Mouse (Mus musculus) monocyte, adult 59 days (primary cell): Measurements from ENCODE around the gene Pck2. TPM values are rescaled to one million over a fixed set of nuclear protein-coding genes. Genes with fewer than 3 reads are reported as not detected.

Experiments used
- total RNA-seq, 2 experiments: library from RNA; stranded (reverse); gene quantifications; one replicate each; pipeline ENCODE4 v1.2.4; 2023

Gene Pck2
- total RNA-seq, result 10 to 100 TPM; 25.6 to 25.8 TPM

DNA sequence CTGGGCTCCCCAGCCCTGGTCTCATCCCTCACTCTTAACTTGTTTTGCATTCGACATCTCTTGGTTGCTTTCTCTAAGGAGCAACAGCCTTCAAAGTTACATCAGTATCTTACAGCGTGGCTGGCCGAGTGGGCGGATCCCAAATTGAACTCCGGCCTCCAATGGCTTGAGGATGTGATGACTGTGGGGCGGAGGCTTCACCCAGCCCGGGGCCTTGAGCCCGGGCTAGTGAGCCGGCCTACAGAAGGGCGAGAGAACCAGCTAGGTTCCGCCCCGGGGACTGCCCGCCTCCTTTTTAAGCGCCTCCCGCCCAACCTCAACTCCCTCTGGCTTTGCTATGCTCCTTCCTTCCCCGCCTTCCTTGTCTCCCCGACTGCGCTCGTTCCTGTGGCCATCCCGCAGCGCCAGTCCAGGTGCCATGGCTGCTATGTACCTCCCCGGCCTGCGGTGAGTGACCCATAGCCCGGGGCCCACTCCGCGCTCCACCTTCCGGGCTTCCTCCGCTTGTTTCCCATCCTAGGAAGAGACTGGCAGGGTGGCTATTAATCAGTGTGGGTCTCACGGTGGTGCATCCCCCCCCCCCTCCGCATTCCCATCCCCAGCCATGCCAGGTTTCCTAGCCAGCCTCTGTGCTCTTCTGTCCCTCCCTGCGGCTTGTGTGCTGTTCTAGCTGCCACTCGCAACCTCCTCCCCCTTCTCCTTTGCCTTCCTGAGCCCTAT is at the start of gene Pck2:
Pck2 (plus strand) TSS at position 200 of the 720 bp plus-strand sequence.

DNA sequence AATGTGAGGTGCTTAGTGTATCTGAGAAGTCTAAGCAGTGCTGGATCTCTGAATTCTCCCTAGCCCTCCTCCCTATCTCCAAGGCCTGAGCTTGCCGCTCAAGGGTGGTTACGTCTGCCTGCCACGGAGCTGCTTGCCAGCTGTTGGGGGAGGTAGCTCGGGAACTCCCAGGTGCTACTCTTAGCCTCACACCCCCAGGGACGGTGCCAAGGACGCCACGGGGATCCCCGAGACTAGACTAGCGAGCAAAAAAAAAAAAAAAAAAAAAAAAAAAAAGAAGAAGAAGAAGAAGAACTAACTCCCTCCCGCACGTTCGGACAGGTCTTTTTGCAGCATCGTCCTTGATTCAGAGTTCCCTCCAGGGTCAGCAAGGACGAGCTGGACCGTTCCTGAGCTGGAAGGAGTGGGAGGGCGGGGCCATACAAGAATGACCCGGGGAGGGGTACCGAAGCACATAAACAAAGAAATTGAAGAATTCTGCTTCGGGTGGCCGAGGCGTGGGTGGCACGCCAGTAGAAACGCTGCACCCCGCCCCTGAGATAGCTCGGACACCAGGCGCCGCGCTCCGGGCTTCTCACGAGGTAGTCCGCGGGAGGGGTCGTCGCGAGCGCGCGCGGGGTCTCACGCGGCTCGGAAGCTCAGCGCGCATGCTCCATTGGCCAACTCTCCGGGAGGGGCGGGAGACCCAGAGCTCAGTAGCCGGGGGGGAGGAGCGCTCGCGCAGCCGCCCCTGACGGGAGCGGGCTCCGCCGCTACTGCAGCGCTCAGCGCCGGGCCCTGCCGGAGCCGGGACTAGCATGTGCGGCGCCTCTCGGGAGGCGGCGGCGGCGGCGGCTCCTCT is 49.5 kb upstream of the Pck2 start, which contains the start of gene Carmil3:
Carmil3 (plus strand) TSS at position 291 of the 841 bp plus-strand sequence.

DNA sequence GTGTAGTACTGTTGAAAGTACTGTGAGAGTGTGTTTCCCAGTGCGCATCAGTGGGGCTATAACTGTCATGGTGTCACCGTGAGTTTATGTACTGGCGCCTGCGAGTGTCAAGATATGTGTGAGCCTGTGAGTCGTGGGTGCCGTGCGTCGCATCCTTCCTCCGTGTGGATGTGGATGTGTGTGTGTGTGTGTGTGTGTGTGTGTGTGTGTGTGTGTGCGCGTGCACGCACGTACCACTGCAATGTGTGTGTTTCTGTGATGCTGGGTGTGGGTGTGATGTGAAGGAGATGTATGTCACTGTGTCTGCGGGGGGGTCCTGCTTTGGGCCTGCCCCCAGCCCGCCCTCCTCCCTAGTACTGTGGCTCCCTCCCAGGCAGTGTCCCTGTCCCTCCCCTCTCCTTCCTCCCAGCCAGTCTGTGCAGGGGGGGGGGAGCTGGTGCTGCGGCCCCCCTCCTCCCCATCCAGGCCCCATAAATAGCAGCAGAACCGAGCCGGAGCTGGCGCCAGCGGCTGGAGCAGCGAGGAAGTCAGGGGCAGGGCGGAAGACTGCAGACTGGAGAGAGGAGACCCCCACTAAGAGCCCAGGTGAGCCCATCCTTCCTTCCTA is 29.8 kb upstream of the Pck2 start, which contains the start of gene Cpne6:
Cpne6 (plus strand) TSS at position 321 of the 607 bp plus-strand sequence.

DNA sequence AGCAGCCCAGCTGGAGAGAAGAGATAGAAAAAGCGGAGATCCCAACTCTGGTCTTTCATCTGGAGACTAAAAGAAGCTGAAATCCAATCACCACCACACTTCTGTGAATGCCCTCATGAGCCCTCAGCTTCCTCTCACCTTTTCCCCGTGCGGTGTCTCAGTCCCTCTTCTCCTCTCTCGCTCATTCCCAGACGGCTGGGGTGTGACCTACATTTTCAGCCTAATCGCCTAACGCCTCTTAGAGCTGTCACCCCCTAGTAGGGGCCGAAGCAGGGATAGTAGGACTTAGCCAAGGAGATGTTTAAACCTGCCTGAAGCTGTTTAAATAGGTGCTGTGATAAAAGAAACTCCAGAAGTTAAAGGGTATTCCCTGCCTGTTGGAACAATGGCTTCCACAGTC is 15.3 kb upstream of the Pck2 start, which contains the start of gene Nrl:
Nrl (minus strand) TSS at position 197 of the 400 bp plus-strand sequence.

DNA sequence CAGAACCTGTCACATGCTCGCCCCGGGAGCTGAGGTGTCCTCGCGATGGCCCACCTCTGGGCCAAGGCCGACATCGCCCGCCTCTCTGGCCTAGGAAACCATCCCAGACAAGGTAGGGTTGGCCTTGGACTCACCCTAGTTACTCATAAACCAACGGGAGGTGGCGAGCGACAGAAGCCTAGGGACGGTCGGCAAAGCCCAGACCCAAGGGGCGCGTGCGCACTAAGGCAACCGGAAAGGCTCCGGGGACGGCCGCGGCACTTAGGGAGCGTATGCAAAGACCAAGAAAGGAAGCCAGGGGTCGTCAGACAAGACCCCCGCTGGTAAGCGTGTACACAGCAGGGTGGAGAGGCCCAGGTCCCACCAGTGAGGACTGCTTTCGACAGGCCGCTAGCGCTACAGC is 19.7 kb downstream of the Pck2 start, which contains the start of gene Dcaf11:
Dcaf11 (plus strand) TSS at position 208 of the 403 bp plus-strand sequence.

DNA sequence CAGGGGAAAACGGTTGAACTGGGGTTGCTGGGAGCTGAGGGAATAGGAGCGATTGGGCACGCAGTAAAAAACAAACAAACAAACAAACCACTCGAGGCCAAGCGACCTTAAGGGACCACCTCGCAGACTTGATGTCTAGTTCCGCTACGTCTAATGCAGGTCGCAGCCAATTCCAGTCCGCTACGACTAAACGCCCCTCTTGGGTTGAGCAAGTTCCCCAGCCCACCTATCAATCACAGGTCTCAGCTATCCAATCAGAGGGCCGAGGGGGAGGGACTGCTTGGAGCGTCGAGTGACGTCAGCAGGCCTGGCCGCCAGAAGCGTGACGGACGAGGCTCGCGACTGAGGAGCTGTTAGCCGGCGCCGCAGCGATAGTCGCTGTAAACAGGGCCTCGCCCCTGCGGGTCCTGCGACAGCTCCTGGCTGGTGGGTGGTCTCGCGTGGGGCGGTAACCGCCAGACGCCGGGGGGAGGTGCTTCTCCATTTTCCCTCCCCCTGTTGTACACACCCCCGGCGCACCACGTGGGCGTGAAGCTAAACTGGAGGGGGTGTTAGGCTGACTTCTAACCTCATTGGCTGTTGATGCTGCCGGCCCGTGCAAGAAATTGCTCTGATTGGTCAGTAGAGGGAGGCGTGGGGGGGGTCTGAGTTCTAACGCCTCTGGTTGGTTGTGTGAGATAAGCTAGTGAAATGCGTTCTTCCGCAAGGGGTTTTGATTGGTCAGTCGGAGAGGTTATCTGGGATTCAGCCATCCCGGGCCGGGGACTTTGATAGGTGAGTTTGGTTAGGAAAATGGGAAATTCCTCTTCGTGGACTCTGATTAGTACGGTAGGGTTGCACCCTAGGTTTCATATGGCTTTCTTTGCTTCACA is 20.4 kb downstream of the Pck2 start, which contains the start of gene A730061H03Rik:
A730061H03Rik (minus strand) TSS at position 205 of the 872 bp plus-strand sequence.

DNA sequence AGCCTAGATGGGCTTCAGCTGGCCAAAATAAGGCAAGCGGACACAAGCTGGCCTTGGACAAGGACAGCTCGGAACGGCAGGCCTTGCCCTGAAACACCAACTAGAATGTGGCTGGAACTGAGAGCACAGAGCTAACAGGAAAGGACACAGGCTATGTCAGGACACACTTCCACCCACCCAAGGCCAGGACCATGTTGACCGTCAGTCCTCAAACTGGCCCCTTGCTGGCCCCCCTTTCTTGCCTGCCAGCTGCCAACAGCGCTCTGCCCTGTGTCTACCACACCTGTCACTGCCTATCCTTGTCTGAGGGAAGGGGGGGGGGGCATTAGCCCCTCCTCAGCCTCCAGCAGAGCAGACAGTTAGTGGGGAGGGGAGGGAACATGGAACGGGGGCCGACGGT is 35.2 kb downstream of the Pck2 start, which contains the start of gene Fitm1:
Fitm1 (plus strand) TSS at position 316 of the 400 bp plus-strand sequence.

DNA sequence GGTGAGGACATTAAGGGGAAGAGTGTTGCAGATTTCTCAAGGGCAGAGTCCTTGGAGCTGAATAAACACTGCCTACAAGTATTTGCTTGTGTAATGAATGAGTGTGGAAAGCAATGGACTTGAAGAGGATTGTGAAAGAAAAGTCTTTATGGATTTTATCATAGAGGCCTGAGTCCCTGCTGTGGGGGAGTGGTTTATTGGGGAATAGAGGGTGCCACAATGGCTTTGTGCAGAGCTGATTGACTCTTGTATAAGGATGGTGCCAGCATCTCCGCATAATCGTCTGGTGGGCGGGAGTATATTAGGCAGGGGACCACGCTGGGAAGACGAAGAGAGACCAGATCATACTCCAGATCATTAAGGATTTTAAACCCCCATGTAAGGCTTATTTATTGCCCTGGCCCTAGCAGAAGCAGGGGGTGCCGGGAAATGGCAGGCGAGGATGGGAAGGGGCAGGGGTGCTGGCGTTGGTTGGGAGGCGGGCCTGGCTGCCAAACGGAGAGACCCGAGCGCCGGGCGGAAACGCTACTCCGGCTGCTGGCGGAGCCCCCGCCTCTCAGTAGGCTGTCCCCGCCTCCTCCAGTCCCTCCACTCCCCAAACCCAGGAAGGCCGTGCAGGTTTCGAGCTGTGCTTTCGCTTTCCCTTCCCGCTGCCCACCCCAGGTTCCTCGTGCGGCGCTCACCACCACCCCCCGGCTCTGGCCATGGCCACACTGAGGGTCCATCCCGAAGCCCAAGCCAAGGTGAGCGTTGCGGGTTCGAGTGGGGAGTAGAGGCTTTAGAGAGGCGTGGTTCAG is 38.0 kb downstream of the Pck2 start, which contains the start of gene Psme1:
Psme1 (plus strand) TSS at position 253 of the 797 bp plus-strand sequence.

DNA sequence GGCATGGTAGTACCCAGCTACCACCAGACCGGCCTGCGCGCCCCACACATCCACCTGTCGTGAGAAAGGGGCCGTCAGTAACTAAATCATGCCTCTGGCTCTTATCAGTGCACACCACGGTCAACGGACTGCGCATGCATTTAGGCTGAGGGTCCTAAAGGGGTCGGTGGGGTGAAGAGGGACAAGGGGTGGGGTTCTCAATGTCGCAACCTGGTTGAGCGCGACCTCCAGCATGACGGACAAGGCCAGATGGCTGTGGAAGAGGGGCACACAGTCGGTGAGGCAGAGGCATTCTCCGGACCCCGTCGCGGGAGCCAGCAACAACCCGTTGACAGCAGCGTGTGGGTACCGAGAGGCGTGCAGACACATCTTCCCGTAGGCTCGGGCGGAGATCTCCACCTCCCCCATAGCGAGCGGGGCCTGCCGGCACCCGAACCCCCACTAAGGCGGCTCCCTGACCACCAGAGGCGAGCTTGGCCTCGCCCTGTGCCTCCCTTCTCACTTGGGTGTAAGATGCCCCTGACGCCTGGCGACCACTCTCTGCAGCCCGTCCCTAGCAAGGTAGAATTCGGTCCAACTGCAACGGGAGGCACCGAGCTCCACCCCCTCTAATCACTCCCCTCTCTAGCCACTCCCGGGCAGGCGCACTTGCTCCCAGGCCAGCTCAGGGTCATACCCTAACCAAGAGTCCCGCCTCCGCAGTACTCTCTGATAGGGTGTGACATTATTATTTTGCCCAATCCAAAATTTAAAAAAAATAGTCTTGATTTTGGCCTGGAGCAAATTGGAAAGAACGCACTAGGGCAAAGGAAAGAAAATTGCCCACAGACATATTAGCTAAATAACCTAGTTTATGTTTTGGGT is 44.9 kb downstream of the Pck2 start, which contains the start of gene Emc9:
Emc9 (minus strand) TSS at position 601 of the 864 bp plus-strand sequence.

DNA sequence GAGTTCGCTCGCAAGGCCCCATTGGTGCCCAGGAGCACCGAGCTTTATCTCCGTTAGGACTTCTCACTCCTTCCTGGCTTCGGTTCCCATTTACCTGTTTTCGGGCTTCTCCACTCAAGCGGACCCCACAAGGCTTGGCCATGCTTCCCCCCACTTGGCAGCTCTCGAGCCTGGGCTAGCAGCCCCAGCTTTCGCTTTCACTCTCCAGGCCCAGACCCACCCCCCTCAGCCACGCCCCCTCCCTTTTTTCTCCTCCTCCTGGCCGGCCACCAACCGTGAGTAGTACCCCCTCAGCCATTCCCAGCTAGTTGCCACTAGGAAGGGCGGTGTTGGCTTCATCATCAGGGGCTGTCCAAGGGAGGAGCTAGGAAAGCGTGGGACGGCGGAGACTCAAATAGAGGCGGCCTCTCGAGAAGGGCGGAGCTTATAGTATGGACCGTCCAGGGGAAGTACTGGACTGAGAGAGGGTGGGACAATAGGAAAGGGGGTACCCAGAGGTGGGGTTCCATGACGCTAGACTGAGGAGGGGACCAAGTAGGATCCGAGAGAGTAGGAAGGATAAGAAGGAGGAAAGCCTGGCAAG is 50.8 kb downstream of the Pck2 start, which contains the start of gene Psme2:
Psme2 (minus strand) TSS at position 366 of the 583 bp plus-strand sequence.

DNA sequence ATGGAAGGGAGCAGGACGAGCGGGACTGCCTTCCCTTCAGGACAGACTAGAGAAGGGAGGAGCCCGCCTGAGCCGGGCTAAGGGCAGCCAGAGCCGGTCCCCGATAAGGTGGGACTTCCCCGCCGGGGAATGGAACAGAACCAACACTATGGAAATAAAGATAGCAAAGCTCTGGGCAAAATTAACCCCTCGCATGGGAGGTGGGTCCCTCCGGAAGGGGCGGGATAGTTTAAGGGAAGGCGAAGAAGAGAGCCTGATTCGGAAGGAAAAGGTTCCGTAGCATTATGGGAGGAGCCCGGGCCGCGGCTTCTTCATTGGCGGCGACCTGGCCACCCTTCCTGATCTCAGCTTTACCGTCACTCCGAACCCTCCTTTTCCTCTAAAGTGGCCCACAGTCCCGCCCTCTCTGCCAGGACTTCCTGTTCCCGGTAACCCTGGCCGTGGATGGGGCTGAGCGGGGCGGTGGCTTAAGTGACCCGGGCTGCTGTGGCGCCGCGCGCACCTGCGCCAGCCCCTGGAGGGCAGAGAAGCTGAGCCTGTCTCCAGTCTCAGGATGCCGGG is 51.3 kb downstream of the Pck2 start, which contains the start of gene Rnf31:
Rnf31 (plus strand) TSS at position 378 of the 561 bp plus-strand sequence.

Other genes with a start within 250 kb of the Pck2 start
- 10 to 100 TPM; 31.1 to 38.8 TPM for gene Dhrs4, start 61.5 kb upstream of the Pck2 start, total RNA-seq
- under 1 TPM; 0.26 to 0.58 TPM for gene Carmil3, start 49.6 kb upstream of the Pck2 start, total RNA-seq
- gene Cpne6, start 29.8 kb upstream of the Pck2 start, total RNA-seq, result not detected
- not detected for gene Nrl, start 15.3 kb upstream of the Pck2 start, total RNA-seq
- 10 to 100 TPM; 69.5 to 86.4 TPM for gene Dcaf11, start 19.7 kb downstream of the Pck2 start, total RNA-seq
- gene A730061H03Rik, start 20.1 kb downstream of the Pck2 start, total RNA-seq, result 1 to 10 TPM; 5.8 to 7.1 TPM
- gene Fitm1, start 35.4 kb downstream of the Pck2 start, total RNA-seq, result not detected
- gene Psme1, start 37.9 kb downstream of the Pck2 start, total RNA-seq, result 100 to 1,000 TPM; 242 to 257 TPM
- gene Emc9, start 45.0 kb downstream of the Pck2 start, total RNA-seq, result 10 to 100 TPM in 1 of 2 experiments, 1 to 10 TPM in 1; 7.3 to 11.2 TPM
- gene Psme2, start 50.8 kb downstream of the Pck2 start, total RNA-seq, result 100 to 1,000 TPM; 340 to 355 TPM
- 10 to 100 TPM; 72.7 to 87.7 TPM for gene Rnf31, start 51.4 kb downstream of the Pck2 start, total RNA-seq
- gene Irf9, start 63.3 kb downstream of the Pck2 start, total RNA-seq, result 100 to 1,000 TPM; 103 to 113 TPM
- gene Rec8, start 77.8 kb downstream of the Pck2 start, total RNA-seq, result not detected
- gene Ipo4, start 95.7 kb downstream of the Pck2 start, total RNA-seq, result 10 to 100 TPM; 27.8 to 33.7 TPM
- gene Gm49378, start 97.6 kb downstream of the Pck2 start, total RNA-seq, result 1 to 10 TPM; 2.0 to 3.1 TPM
- gene Tm9sf1, start 103.5 kb downstream of the Pck2 start, total RNA-seq, result 10 to 100 TPM; 43.7 to 44.6 TPM
- 1 to 10 TPM; 2.0 to 2.1 TPM for gene Tssk4, start 109.9 kb downstream of the Pck2 start, total RNA-seq
- 10 to 100 TPM; 32.1 to 40.0 TPM for gene Mdp1, start 120.2 kb downstream of the Pck2 start, total RNA-seq
- 10 to 100 TPM; 26.1 to 29.0 TPM for gene Gmpr2, start 131.7 kb downstream of the Pck2 start, total RNA-seq
- gene Nedd8, start 131.9 kb downstream of the Pck2 start, total RNA-seq, result 100 to 1,000 TPM; 227 to 260 TPM
- gene Tinf2, start 141.6 kb downstream of the Pck2 start, total RNA-seq, result 10 to 100 TPM; 64.2 to 64.6 TPM
- gene Tgm1, start 173.7 kb downstream of the Pck2 start, total RNA-seq, result 10 to 100 TPM; 12.0 to 21.3 TPM
- gene Rabggta, start 182.0 kb downstream of the Pck2 start, total RNA-seq, result 10 to 100 TPM; 45.5 to 46.2 TPM
- gene Dhrs1, start 205.4 kb downstream of the Pck2 start, total RNA-seq, result 10 to 100 TPM; 61.5 to 82.7 TPM
- 10 to 100 TPM; 19.2 to 28.9 TPM for gene Nop9, start 205.4 kb downstream of the Pck2 start, total RNA-seq
- gene Cideb, start 218.2 kb downstream of the Pck2 start, total RNA-seq, result under 1 TPM in 1 of 2 experiments, not detected in 1; 0.42 TPM
- under 1 TPM; 0.46 to 0.63 TPM for gene Ltb4r2, start 221.2 kb downstream of the Pck2 start, total RNA-seq
- gene Ltb4r1, start 225.7 kb downstream of the Pck2 start, total RNA-seq, result 10 to 100 TPM; 57.1 to 61.8 TPM
- 1 to 10 TPM; 5.0 to 7.3 TPM for gene Adcy4, start 243.8 kb downstream of the Pck2 start, total RNA-seq
- 100 to 1,000 TPM; 113 to 122 TPM for gene Ripk3, start 248.6 kb downstream of the Pck2 start, total RNA-seq